Mouse (Mus musculus): Measurements from ENCODE around the gene Mettl24.

Gene Mettl24

GRCm38 (mm10) chr10:40673297-40673665, 9.8 kb upstream of the Mettl24 start:
- CTCF ChIA-PET: interaction anchor here in 2 of 4 experiments (0.5 to 1.2 kb wide), 2 partner anchors 45 to 141 kb away, joined by 3 to 6 read pairs; no protein-coding TSS in a partner anchor

GRCm38 (mm10) chr10:40674151-40674550, 8.9 kb upstream of the Mettl24 start:
- ChIA-PET CTCF (interaction anchor here in 3 of 4 experiments (0.6 to 1.2 kb wide), 4 partner anchors 9 to 574 kb away, joined by 3 to 7 read pairs (median 4); partner anchors contain the start of gene Mettl24 (in 1 of the 3)), POLR2A (interaction anchor here in 1 of 4 experiments (1.0 kb wide), 1 partner anchor 9 kb away, joined by 3 read pairs; the partner anchor contains the start of gene Mettl24)

More at GRCm38 (mm10) chr10:40673297-40673665, 9.8 kb upstream of the Mettl24 start:
- POLR2A ChIA-PET: interaction anchor here in 1 of 4 experiments (0.6 kb wide), 1 partner anchor 828 kb away, joined by 3 read pairs; no protein-coding TSS in a partner anchor

GRCm38 (mm10) chr10:40675921-40676320, 7.2 kb upstream of the Mettl24 start:
- ChIA-PET POLR2A (interaction anchor here in 2 of 4 experiments (0.5 to 1.2 kb wide), 3 partner anchors 12 to 1459 kb away, joined by 3 read pairs; no protein-coding TSS in a partner anchor), CTCF (interaction anchor here in 1 of 4 experiments (0.6 kb wide), 1 partner anchor 76 kb away, joined by 4 read pairs; no protein-coding TSS in a partner anchor)

- CTCF ChIA-PET: no interaction called here
- POLR2A ChIA-PET: interaction anchor here in 1 of 4 experiments (1.0 kb wide), 1 partner anchor 376 kb away, joined by 3 read pairs; the partner anchor contains the start of gene Amd1
Measured at GRCm38 (mm10) chr10:40678477-40678876, 4.6 kb upstream of the Mettl24 start.

GRCm38 (mm10) chr10:40682470-40682869, 612 bp upstream of the Mettl24 start:
- ChIA-PET POLR2A (interaction anchor here in 3 of 4 experiments (0.6 to 1.0 kb wide), 3 partner anchors 8 to 1545 kb away, joined by 3 to 10 read pairs (median 3); no protein-coding TSS in a partner anchor), CTCF (interaction anchor here (0.6 to 1.0 kb wide), 7 partner anchors 17 to 311 kb away, joined by 3 to 5 read pairs (median 3); no protein-coding TSS in a partner anchor)

- ChIA-PET CTCF (interaction anchor here in 2 of 4 experiments (0.9 to 1.0 kb wide), 3 partner anchors 9 to 35 kb away, joined by 3 to 4 read pairs (median 3); no protein-coding TSS in a partner anchor), POLR2A (interaction anchor here in 3 of 4 experiments (0.8 to 1.6 kb wide), 8 partner anchors 9 to 425 kb away, joined by 3 to 7 read pairs (median 4); no protein-coding TSS in a partner anchor)
Measured at GRCm38 (mm10) chr10:40683868-40684253, 779 bp downstream of the Mettl24 start.

- ChIA-PET CTCF (no interaction called here), POLR2A (interaction anchor here in 2 of 4 experiments (0.8 to 1.6 kb wide), 5 partner anchors 8 to 352 kb away, joined by 3 to 7 read pairs (median 4); no protein-coding TSS in a partner anchor)
Measured at GRCm38 (mm10) chr10:40684326-40684725, 1.2 kb downstream of the Mettl24 start.

GRCm38 (mm10) chr10:40685641-40686040, 2.6 kb downstream of the Mettl24 start:
- ChIA-PET CTCF (interaction anchor here in 1 of 4 experiments (0.7 kb wide), 1 partner anchor 11 kb away, joined by 4 read pairs; no protein-coding TSS in a partner anchor), POLR2A (no interaction called here)

GRCm38 (mm10) chr10:40686976-40687375, 3.9 kb downstream of the Mettl24 start:
- CTCF ChIA-PET: no interaction called here
- POLR2A ChIA-PET: interaction anchor here in 1 of 4 experiments (0.7 kb wide), 1 partner anchor 24 kb away, joined by 4 read pairs; no protein-coding TSS in a partner anchor

GRCm38 (mm10) chr10:40687407-40687806, 4.3 kb downstream of the Mettl24 start:
- POLR2A ChIA-PET: interaction anchor here in 2 of 4 experiments (0.6 to 0.7 kb wide), 3 partner anchors 22 to 60 kb away, joined by 3 to 4 read pairs (median 3); no protein-coding TSS in a partner anchor
- CTCF ChIA-PET: no interaction called here

GRCm38 (mm10) chr10:40688266-40688665, 5.2 kb downstream of the Mettl24 start:
- CTCF ChIA-PET: interaction anchor here in 1 of 4 experiments (0.6 kb wide), 1 partner anchor 268 kb away, joined by 3 read pairs; no protein-coding TSS in a partner anchor
- POLR2A ChIA-PET: interaction anchor here in 1 of 4 experiments (0.5 to 0.9 kb wide), 2 partner anchors 35 to 463 kb away, joined by 3 read pairs; no protein-coding TSS in a partner anchor

- ChIA-PET POLR2A (interaction anchor here in 2 of 4 experiments (0.7 to 1.2 kb wide), 5 partner anchors 13 to 462 kb away, joined by 3 to 5 read pairs (median 3); no protein-coding TSS in a partner anchor), CTCF (no interaction called here)
Measured at GRCm38 (mm10) chr10:40688873-40689272, 5.8 kb downstream of the Mettl24 start.

- POLR2A ChIA-PET: no interaction called here
- CTCF ChIA-PET: no interaction called here
Measured at GRCm38 (mm10) chr10:40698652-40699051, 15.6 kb downstream of the Mettl24 start.

- ChIA-PET POLR2A (interaction anchor here in 1 of 4 experiments (1.5 kb wide), 1 partner anchor 22 kb away, joined by 5 read pairs; no protein-coding TSS in a partner anchor), CTCF (no interaction called here)
Measured at GRCm38 (mm10) chr10:40711127-40711526, 28.0 kb downstream of the Mettl24 start.

GRCm38 (mm10) chr10:40713018-40713608, 30.0 kb downstream of the Mettl24 start:
- ChIA-PET POLR2A (interaction anchor here in 1 of 4 experiments (0.6 to 0.8 kb wide), 2 partner anchors 13 to 50 kb away, joined by 3 read pairs; no protein-coding TSS in a partner anchor), CTCF (interaction anchor here in 3 of 4 experiments (0.6 to 1.3 kb wide), 3 partner anchors 30 to 400 kb away, joined by 3 to 6 read pairs (median 3); partner anchors contain the start of gene Mettl24 (in 1 of the 3))

GRCm38 (mm10) chr10:40713829-40714228, 30.7 kb downstream of the Mettl24 start:
- ChIA-PET CTCF (interaction anchor here in 1 of 4 experiments (0.6 kb wide), 1 partner anchor 40 kb away, joined by 3 read pairs; no protein-coding TSS in a partner anchor), POLR2A (interaction anchor here in 3 of 4 experiments (0.6 to 1.2 kb wide), 4 partner anchors 12 to 170 kb away, joined by 3 to 4 read pairs (median 3); partner anchors contain the start of genes Cdc40 (in 1 of the 3) and Wasf1 (in 1 of the 3))

GRCm38 (mm10) chr10:40715151-40715550, 32.1 kb downstream of the Mettl24 start:
- ChIA-PET POLR2A (interaction anchor here in 1 of 4 experiments (1.2 kb wide), 1 partner anchor 168 kb away, joined by 3 read pairs; the partner anchor contains the start of genes Cdc40 and Wasf1), CTCF (no interaction called here)

GRCm38 (mm10) chr10:40716296-40716695, 33.2 kb downstream of the Mettl24 start:
- ChIA-PET POLR2A (interaction anchor here in 2 of 4 experiments (1.0 to 1.3 kb wide), 3 partner anchors 9 to 117 kb away, joined by 3 read pairs; no protein-coding TSS in a partner anchor), CTCF (no interaction called here)

- CTCF ChIA-PET: no interaction called here
- POLR2A ChIA-PET: interaction anchor here in 2 of 4 experiments (1.0 to 1.3 kb wide), 3 partner anchors 9 to 117 kb away, joined by 3 read pairs; no protein-coding TSS in a partner anchor
Measured at GRCm38 (mm10) chr10:40716713-40717112, 33.6 kb downstream of the Mettl24 start.

Data from embryonic stem cell, embryonic (primary cell).